Mouse (Mus musculus) heart, postnatal 10 days (tissue): ENCODE results near the gene Lrrc8e. TPM values are rescaled to one million over a fixed set of nuclear protein-coding genes. Genes with fewer than 3 reads are reported as not detected.
"Not testable (repeated sequence)": the region's sequence is repeated elsewhere in the genome, so short reads cannot be mapped to it uniquely, and the experiment has no call there.

Experiments
- DNase-seq, 2 experiments: peaks; one replicate each; pipeline ENCODE4 v3.0.0; 2021
- intact Hi-C: fragments of 180-260 bp; cut with DNase I; formaldehyde crosslinking; loops from one replicate; pipeline ENCODE4 v1.15.1; 2025
- total RNA-seq, 2 experiments: library from RNA; stranded (reverse); gene quantifications; 2 replicates each; pipeline ENCODE4 v1.2.3; 2021

Lrrc8e gene
- total RNA-seq, 2 experiments from 2014 or later = 0.12 to 0.42 TPM

- peak; percentile 97 to 98 for DNase-seq
- intact Hi-C loops = loop anchor here (2.0 to 10.0 kb wide), 6 partner anchors 14 to 628 kb away; partner anchors contain the start of genes Gm49320, Map2k7, Pcp2 and Pet100
Measured at GRCm38 (mm10) chr8:4252934-4253841, 26.6 kb downstream of the Lrrc8e start, which contains the start of gene Snapc2. Gene Snapc2, plus strand, starts transcription at chr8:4253080.

GRCm38 (mm10) chr8:4254001-4254400 is 27.4 kb downstream of the Lrrc8e start:
- peak; percentile 71 to 77 for DNase-seq
- intact Hi-C loops = loop anchor here (5.0 to 10.0 kb wide), 4 partner anchors 118 to 629 kb away; partner anchors contain the start of genes Pcp2, Pet100 and Xab2

- not testable (repeated sequence) for DNase-seq
- intact Hi-C loops = loop anchor here (10.0 kb wide), 1 partner anchor 631 kb away; the partner anchor contains the start of genes Pcp2, Pet100 and Xab2
Measured at GRCm38 (mm10) chr8:4255471-4255870, 28.8 kb downstream of the Lrrc8e start.

- DNase-seq = no peak
- intact Hi-C loops = loop anchor here (10.0 kb wide), 1 partner anchor 632 kb away; the partner anchor contains the start of genes Pcp2, Pet100 and Xab2
Measured at GRCm38 (mm10) chr8:4256911-4257310, 30.3 kb downstream of the Lrrc8e start.

GRCm38 (mm10) chr8:4257350-4257749 is 30.7 kb downstream of the Lrrc8e start:
- intact Hi-C loops = loop anchor here (10.0 kb wide), 1 partner anchor 633 kb away; the partner anchor contains the start of genes Pcp2, Pet100 and Xab2
- no peak for DNase-seq

- DNase-seq = peak; percentile 71 to 86
- intact Hi-C loops = loop anchor here (2.0 to 10.0 kb wide), 2 partner anchors 117 to 633 kb away; partner anchors contain the start of genes Pcp2, Pet100 and Xab2
Measured at GRCm38 (mm10) chr8:4258233-4258632, 31.6 kb downstream of the Lrrc8e start.

GRCm38 (mm10) chr8:4258678-4259077 is 32.1 kb downstream of the Lrrc8e start:
- intact Hi-C loops = loop anchor here (2.0 to 10.0 kb wide), 2 partner anchors 118 to 634 kb away; partner anchors contain the start of genes Pcp2, Pet100 and Xab2
- DNase-seq = no peak

- peak; percentile 96 for DNase-seq
- intact Hi-C loops = loop anchor here (2.0 to 10.0 kb wide), 2 partner anchors 118 to 634 kb away; partner anchors contain the start of genes Pcp2, Pet100 and Xab2
Measured at GRCm38 (mm10) chr8:4259125-4259804, 32.6 kb downstream of the Lrrc8e start, which contains the start of gene Ctxn1. Gene Ctxn1, minus strand, starts transcription at chr8:4259274.

- intact Hi-C loops = loop anchor here (2.0 to 10.0 kb wide), 2 partner anchors 119 to 635 kb away; partner anchors contain the start of genes Pcp2, Pet100 and Xab2
Measured at GRCm38 (mm10) chr8:4259805-4260170, 33.2 kb downstream of the Lrrc8e start.

GRCm38 (mm10) chr8:4263105-4263791 is 36.6 kb downstream of the Lrrc8e start:
- no peak for DNase-seq
- intact Hi-C loops = no loop called here

More at GRCm38 (mm10) chr8:4259805-4260170, 33.2 kb downstream of the Lrrc8e start:
- DNase-seq = no peak

- intact Hi-C loops = no loop called here
- no peak for DNase-seq
Measured at GRCm38 (mm10) chr8:4265160-4265914, 38.7 kb downstream of the Lrrc8e start.

- no peak for DNase-seq
- intact Hi-C loops = no loop called here
Measured at GRCm38 (mm10) chr8:4267627-4268026, 41.0 kb downstream of the Lrrc8e start.

GRCm38 (mm10) chr8:4269609-4270008 is 43.0 kb downstream of the Lrrc8e start:
- no peak for DNase-seq
- intact Hi-C loops = no loop called here

GRCm38 (mm10) chr8:4275275-4276110 is 48.9 kb downstream of the Lrrc8e start, which contains the start of gene Timm44:
Gene Timm44, minus strand, starts transcription at chr8:4275913.
- DNase-seq = peak; percentile 97 to 98
- intact Hi-C loops = no loop called here

- intact Hi-C loops = no loop called here
- no peak for DNase-seq
Measured at GRCm38 (mm10) chr8:4276111-4276465, 49.5 kb downstream of the Lrrc8e start.
